Mouse (Mus musculus) monocyte, adult 59 days (primary cell): ENCODE results near the gene Tmem82. TPM values are rescaled to one million over a fixed set of nuclear protein-coding genes. Genes with fewer than 3 reads are reported as not detected.

Experiments
- total RNA-seq, 2 experiments: library from RNA; stranded (reverse); gene quantifications; one replicate each; pipeline ENCODE4 v1.2.4; 2023

The Tmem82 gene
- total RNA-seq, result under 1 TPM in 1 of 2 experiments, not detected in 1; 0.70 TPM

GRCm38 (mm10) chr4:141618565-141619243 is at the start of gene Tmem82:
Gene Tmem82, minus strand, starts transcription at chr4:141618633.

DNA sequence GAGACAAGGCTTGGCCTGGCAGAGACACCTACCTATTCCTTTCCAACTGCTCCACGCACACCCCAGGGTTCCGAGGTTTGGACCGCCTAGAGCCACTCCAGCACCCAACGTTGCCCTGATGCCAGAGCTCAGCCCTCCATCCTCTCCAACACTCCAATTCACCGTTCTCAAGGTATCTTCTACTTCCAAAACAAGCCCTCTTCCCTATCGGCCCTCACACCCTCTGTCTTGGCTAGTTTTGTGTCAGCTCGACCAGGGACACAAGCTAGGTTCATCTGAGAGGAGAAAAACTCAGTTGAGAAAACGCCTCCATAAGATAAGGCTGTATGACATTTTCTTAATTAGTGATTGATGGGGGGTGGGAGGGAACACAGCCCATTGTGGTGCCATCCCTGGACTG is 46.4 kb upstream of the Tmem82 start, which contains the start of gene Plekhm2:
Plekhm2 (minus strand) TSS at position 101 of the 400 bp plus-strand sequence.

DNA sequence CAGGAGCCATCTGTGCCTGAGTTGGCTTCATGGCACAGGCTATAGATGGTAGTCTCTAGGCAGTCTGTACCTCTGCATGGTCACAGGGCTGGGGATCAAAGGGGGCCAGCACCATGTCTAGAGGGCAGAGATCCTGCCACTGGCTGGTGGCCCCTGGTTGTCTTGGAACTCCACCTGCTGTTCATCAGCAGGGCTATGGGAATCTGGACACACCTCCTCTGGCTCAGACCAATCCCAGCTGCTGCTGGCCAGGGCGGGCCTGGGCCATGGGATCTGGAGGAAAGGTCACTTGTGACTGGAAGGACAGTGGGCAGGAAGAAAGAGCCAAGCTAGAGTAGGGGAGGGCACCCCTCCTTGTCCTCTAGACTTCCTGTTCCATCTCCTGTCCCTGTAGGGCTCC is 5.2 kb upstream of the Tmem82 start, which contains the start of gene Slc25a34:
Slc25a34 (minus strand) TSS at position 156 of the 400 bp plus-strand sequence.

GRCm38 (mm10) chr4:141605861-141606260 is 12.6 kb downstream of the Tmem82 start, which contains the start of gene Fblim1:
Gene Fblim1, minus strand, starts transcription at chr4:141606096.

Other genes with a start within 250 kb of the Tmem82 start
- gene Clcnka, start 219.9 kb downstream of the Tmem82 start, total RNA-seq, result not detected
- gene Clcnkb, start 202.6 kb downstream of the Tmem82 start, total RNA-seq, result not detected
- gene Hspb7, start 197.9 kb downstream of the Tmem82 start, total RNA-seq, result not detected
- not detected for gene Srarp, start 182.5 kb downstream of the Tmem82 start, total RNA-seq
- 10 to 100 TPM; 30.7 to 32.9 TPM for gene Zbtb17, start 174.0 kb downstream of the Tmem82 start, total RNA-seq
- 100 to 1,000 TPM; 118 to 124 TPM for gene Spen, start 80.0 kb downstream of the Tmem82 start, total RNA-seq
- 1 to 10 TPM; 6.3 to 6.5 TPM for gene Fblim1, start 12.5 kb downstream of the Tmem82 start, total RNA-seq
- under 1 TPM; 0.39 to 0.42 TPM for gene Slc25a34, start 5.2 kb upstream of the Tmem82 start, total RNA-seq
- 10 to 100 TPM; 84.6 to 96.6 TPM for gene Plekhm2, start 46.3 kb upstream of the Tmem82 start, total RNA-seq
- gene Rsc1a1, start 67.0 kb upstream of the Tmem82 start, total RNA-seq, result 1 to 10 TPM; 1.6 to 4.5 TPM
- gene Ddi2, start 104.8 kb upstream of the Tmem82 start, total RNA-seq, result 100 to 1,000 TPM in 1 of 2 experiments, 10 to 100 TPM in 1; 86.3 to 109 TPM
- gene Agmat, start 128.0 kb upstream of the Tmem82 start, total RNA-seq, result not detected
- 10 to 100 TPM; 10.7 to 13.2 TPM for gene Dnajc16, start 172.3 kb upstream of the Tmem82 start, total RNA-seq
- 10 to 100 TPM; 27.7 to 30.9 TPM for gene Casp9, start 175.0 kb upstream of the Tmem82 start, total RNA-seq
- gene Cela2a, start 207.5 kb upstream of the Tmem82 start, total RNA-seq, result 1 to 10 TPM in 1 of 2 experiments, not detected in 1; 2.8 TPM
- not detected for gene Ctrc, start 227.7 kb upstream of the Tmem82 start, total RNA-seq